Mouse (Mus musculus): ENCODE data around the gene Rnf144b. TPM values are rescaled to one million over a fixed set of nuclear protein-coding genes. Genes with fewer than 3 reads are reported as not detected.

Rnf144b gene
- total and polyA plus RNA-seq, 3 experiments: 8.0 to 31.0 (median 18.1) TPM

DNA sequence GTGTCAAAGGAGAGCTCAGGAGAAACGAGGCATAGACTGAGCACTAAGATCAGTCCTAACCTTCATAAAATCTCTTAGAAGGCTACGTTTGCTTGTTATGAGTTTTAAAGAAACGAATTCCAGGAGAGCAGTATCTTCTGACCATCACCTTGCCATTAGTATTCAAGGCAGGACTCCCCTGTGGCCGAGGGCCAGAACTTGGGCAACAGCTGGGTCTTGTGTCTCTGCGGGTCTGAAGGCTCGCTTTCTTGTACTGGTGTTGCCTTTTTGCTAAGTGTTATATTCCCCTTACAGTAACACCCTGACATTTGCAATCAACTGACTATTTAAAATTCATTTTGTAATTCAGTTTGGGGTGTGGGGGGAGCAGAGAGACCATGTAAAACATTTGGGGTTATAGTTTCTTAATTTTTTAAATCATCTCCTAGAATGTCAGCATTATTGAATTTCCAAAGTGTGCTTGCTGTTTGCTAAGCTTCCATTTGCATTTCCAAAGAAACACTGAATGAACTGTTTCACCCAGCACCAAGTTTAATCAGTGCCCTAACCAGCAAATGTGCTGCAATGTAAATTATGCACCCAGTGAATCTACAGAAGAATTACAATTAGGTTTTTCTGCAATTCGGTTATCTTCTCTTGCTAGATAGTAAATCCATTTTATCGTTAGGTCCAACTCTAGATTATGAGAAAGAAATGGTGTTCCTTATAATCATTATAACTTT, 126.0 kb downstream of the Rnf144b start:
- Histone ChIP-seq H3K27me3 (ENCODE audit: control insufficient read depth, insufficient read depth, low read length) (no peaks in the 10 kb centered on the region), H3K79me2 (replicated peaks; ENCODE audit: control insufficient read depth, insufficient read depth, low read length) (no peaks in the 10 kb centered on the region), H3K4me1 (ENCODE audit: control insufficient read depth, insufficient read depth, low read length) (peaks cover 7% of the 10 kb centered on the region), H3K27ac (no peak overlapping the region), H3K36me3 (ENCODE audit: control insufficient read depth, insufficient read depth, low read length) (peaks cover 4% of the 10 kb centered on the region), H3K9ac (ENCODE audit: low read depth, low read length) (no peak overlapping the region), H3K4me3 (no peak overlapping the region)
- intact Hi-C loops (cut with DNase I): no loop called here
- TF ChIP-seq CTCF (IDR thresholded peaks at IDR 0.05): no peak
- TF ChIP-seq POLR2A (IDR thresholded peaks at IDR 0.05; ENCODE audit: insufficient read depth, low read depth, low read length): no peak
- no peak for TF ChIP-seq EP300 (IDR thresholded peaks at IDR 0.05; ENCODE audit: insufficient read depth, low read depth, low read length)
- DNase-seq: no peak
- WGBS: 83% methylated on average over 8 of the region's 8 CpGs

DNA sequence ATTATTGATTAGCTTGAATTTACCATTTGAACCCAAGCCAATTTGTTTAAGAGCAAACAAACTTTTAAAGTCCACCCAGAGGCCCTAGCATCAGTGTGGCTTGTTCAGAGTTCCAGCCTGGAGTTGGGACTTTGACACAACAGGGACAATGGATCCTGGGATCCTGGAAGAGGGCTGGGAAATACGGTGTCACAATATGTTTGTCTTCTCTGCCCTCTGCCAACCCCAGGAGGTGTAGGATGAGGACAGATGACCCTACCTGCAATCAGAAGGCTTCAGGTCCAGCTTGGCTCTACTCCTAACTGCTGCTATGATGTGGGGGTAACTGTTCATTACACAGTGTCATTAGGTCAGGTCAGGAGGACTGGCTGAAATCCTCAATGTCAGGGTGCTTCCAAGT, 128.2 kb downstream of the Rnf144b start:
- intact Hi-C loops (cut with DNase I): no loop called here

DNA sequence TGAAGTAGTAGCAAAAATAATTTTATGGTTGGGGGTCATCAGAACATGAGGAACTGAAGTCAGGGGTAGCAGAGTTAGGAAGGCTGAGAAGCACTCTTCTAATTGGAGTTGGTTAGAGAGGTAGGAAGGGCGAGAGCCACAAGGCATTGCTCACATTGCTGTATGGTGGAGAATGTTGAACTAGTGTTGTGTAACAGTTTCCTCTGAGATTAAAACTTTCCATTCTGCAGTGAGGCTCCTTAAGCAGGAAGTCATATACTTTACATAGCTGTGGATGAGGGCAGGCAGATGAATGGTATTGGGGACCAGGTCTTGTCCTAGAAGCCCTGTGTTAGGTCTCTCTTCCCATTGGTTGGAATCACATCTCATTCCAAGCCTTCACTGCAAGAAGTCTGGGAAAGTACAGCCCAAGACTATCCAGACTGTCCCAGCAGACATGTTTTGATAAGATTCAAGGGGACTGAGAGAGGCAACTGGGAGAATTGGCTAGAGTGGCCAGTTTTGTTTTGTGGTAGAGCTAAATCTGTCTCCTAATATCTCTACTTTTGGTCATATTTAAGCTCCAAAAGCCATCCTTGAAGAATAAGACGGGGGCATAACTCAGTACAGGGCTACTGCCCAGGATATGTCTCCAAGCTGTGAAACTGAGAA, 128.8 kb downstream of the Rnf144b start:
- 73% methylated on average over 2 of the region's 2 CpGs for WGBS
- Histone ChIP-seq H3K9ac (ENCODE audit: low read depth, low read length) (no peak overlapping the region), H3K4me3 (no peak overlapping the region), H3K36me3 (ENCODE audit: control insufficient read depth, insufficient read depth, low read length) (no peaks in the 10 kb centered on the region; the same call in 1 of the 2 replicates), H3K4me1 (ENCODE audit: control insufficient read depth, insufficient read depth, low read length) (peaks cover 7% of the 10 kb centered on the region), H3K27me3 (ENCODE audit: control insufficient read depth, insufficient read depth, low read length) (no peaks in the 10 kb centered on the region), H3K79me2 (replicated peaks; ENCODE audit: control insufficient read depth, insufficient read depth, low read length) (no peaks in the 10 kb centered on the region), H3K27ac (no peak overlapping the region)
- DNase-seq: no peak
- TF ChIP-seq EP300 (IDR thresholded peaks at IDR 0.05; ENCODE audit: insufficient read depth, low read depth, low read length): no peak
- no peak for TF ChIP-seq CTCF (IDR thresholded peaks at IDR 0.05)
- no peak for TF ChIP-seq POLR2A (IDR thresholded peaks at IDR 0.05; ENCODE audit: insufficient read depth, low read depth, low read length)
- intact Hi-C loops (cut with DNase I): no loop called here

More for the DNA sequence above, 128.2 kb downstream of the Rnf144b start:
- no peak overlapping the region for H3K4me3 ChIP-seq
- H3K4me1 ChIP-seq (ENCODE audit: control insufficient read depth, insufficient read depth, low read length): peaks cover 7% of the 10 kb centered on the region
- H3K27me3 ChIP-seq (ENCODE audit: control insufficient read depth, insufficient read depth, low read length): no peaks in the 10 kb centered on the region
- DNase-seq: no peak
- no peak for TF ChIP-seq POLR2A (IDR thresholded peaks at IDR 0.05; ENCODE audit: insufficient read depth, low read depth, low read length)
- TF ChIP-seq EP300 (IDR thresholded peaks at IDR 0.05; ENCODE audit: insufficient read depth, low read depth, low read length): no peak
- no peak for TF ChIP-seq CTCF (IDR thresholded peaks at IDR 0.05)
- H3K79me2 ChIP-seq (replicated peaks; ENCODE audit: control insufficient read depth, insufficient read depth, low read length): no peaks in the 10 kb centered on the region
- WGBS: 81% methylated on average over 1 of the region's 1 CpGs
- no peak overlapping the region for H3K27ac ChIP-seq
- H3K9ac ChIP-seq (ENCODE audit: low read depth, low read length): no peak overlapping the region
- peaks cover 1% of the 10 kb centered on the region for H3K36me3 ChIP-seq (ENCODE audit: control insufficient read depth, insufficient read depth, low read length)

GRCm38 (mm10) chr13:47253711-47254110, 131.3 kb downstream of the Rnf144b start:
- Histone ChIP-seq H3K9ac (ENCODE audit: low read depth, low read length) (no peak overlapping the region), H3K79me2 (replicated peaks; ENCODE audit: control insufficient read depth, insufficient read depth, low read length) (no peaks in the 10 kb centered on the region), H3K36me3 (ENCODE audit: control insufficient read depth, insufficient read depth, low read length) (no peaks in the 10 kb centered on the region; the same call in 1 of the 2 replicates), H3K4me1 (ENCODE audit: control insufficient read depth, insufficient read depth, low read length) (peaks cover 7% of the 10 kb centered on the region), H3K27me3 (ENCODE audit: control insufficient read depth, insufficient read depth, low read length) (no peaks in the 10 kb centered on the region), H3K27ac (no peak overlapping the region), H3K4me3 (no peak overlapping the region)
- intact Hi-C loops (cut with DNase I): no loop called here
- no peak for DNase-seq
- TF ChIP-seq POLR2A (IDR thresholded peaks at IDR 0.05; ENCODE audit: insufficient read depth, low read depth, low read length): no peak
- TF ChIP-seq CTCF (IDR thresholded peaks at IDR 0.05): no peak
- no peak for TF ChIP-seq EP300 (IDR thresholded peaks at IDR 0.05; ENCODE audit: insufficient read depth, low read depth, low read length)
- 84% methylated on average over 5 of the region's 5 CpGs for WGBS

DNA sequence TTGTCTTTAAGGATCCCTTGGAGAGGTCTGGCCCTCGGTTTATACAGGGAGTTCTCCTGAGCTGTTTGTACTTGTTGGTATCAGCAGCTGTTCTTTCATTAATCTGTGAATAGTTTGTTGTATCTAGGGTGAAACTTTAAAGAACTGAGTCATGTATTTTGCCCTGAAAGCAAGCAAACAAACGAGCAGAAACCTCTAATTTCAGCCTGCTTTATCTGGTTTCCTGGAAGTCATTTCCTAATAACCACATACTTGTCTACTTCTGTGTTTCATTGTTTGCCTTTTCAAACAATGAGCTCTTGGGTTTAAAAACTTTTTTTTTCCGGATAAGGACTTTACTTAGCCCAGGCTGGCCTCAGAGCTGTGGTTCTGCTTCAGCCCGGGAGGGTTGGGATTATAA, 136.8 kb downstream of the Rnf144b start:
- intact Hi-C loops (cut with DNase I): no loop called here
- no peaks in the 10 kb centered on the region for H3K27me3 ChIP-seq (ENCODE audit: control insufficient read depth, insufficient read depth, low read length)
- WGBS: 34% methylated on average over 4 of the region's 4 CpGs

GRCm38 (mm10) chr13:47261961-47262360, 139.5 kb downstream of the Rnf144b start:
- Histone ChIP-seq H3K4me1 (ENCODE audit: control insufficient read depth, insufficient read depth, low read length) (no peaks in the 10 kb centered on the region), H3K79me2 (replicated peaks; ENCODE audit: control insufficient read depth, insufficient read depth, low read length) (no peaks in the 10 kb centered on the region), H3K4me3 (no peak overlapping the region), H3K36me3 (ENCODE audit: control insufficient read depth, insufficient read depth, low read length) (no peaks in the 10 kb centered on the region), H3K27ac (no peak overlapping the region), H3K27me3 (ENCODE audit: control insufficient read depth, insufficient read depth, low read length) (no peaks in the 10 kb centered on the region), H3K9ac (ENCODE audit: low read depth, low read length) (no peak overlapping the region)
- TF ChIP-seq EP300 (IDR thresholded peaks at IDR 0.05; ENCODE audit: insufficient read depth, low read depth, low read length) (no peak), CTCF (IDR thresholded peaks at IDR 0.05) (no peak), POLR2A (IDR thresholded peaks at IDR 0.05; ENCODE audit: insufficient read depth, low read depth, low read length) (no peak)
- intact Hi-C loops (cut with DNase I): no loop called here
- WGBS: 37% methylated on average over 2 of the region's 2 CpGs
- no peak for DNase-seq

More for the DNA sequence above, 136.8 kb downstream of the Rnf144b start:
- Histone ChIP-seq H3K9ac (ENCODE audit: low read depth, low read length) (no peak overlapping the region), H3K4me1 (ENCODE audit: control insufficient read depth, insufficient read depth, low read length) (no peaks in the 10 kb centered on the region), H3K27ac (no peak overlapping the region), H3K79me2 (replicated peaks; ENCODE audit: control insufficient read depth, insufficient read depth, low read length) (no peaks in the 10 kb centered on the region), H3K4me3 (no peak overlapping the region), H3K36me3 (ENCODE audit: control insufficient read depth, insufficient read depth, low read length) (no peaks in the 10 kb centered on the region)
- DNase-seq: no peak
- TF ChIP-seq POLR2A (IDR thresholded peaks at IDR 0.05; ENCODE audit: insufficient read depth, low read depth, low read length): no peak
- TF ChIP-seq EP300 (IDR thresholded peaks at IDR 0.05; ENCODE audit: insufficient read depth, low read depth, low read length): no peak
- TF ChIP-seq CTCF (IDR thresholded peaks at IDR 0.05): no peak

All from heart, adult 2 months (tissue).